Mouse (Mus musculus) ES-Bruce4 (cell line): Measurements from ENCODE around the gene Ccdc162. TPM values are rescaled to one million over a fixed set of nuclear protein-coding genes. Genes with fewer than 3 reads are reported as not detected.
A peak's percentile ranks its signal among the peaks of the same experiment; 100 is the strongest.

Experiments
- H3K27ac ChIP-seq: 2 replicates; pipeline ENCODE4 v1.5.1; 2012; ENCODE audit warnings: low read length, inconsistent platforms; ENCODE audit not compliant: insufficient read depth
- H3K27me3 ChIP-seq: 2 replicates; pipeline ENCODE4 v1.6.1; 2012; ENCODE audit warnings: mild to moderate bottlenecking, low read length, inconsistent platforms; ENCODE audit not compliant: control insufficient read depth, poor library complexity, insufficient read depth, severe bottlenecking
- H3K36me3 ChIP-seq: 2 replicates; pipeline ENCODE4 v1.6.1; 2012; ENCODE audit warnings: inconsistent platforms, mild to moderate bottlenecking, low read length, moderate library complexity; ENCODE audit not compliant: control insufficient read depth, poor library complexity, insufficient read depth, severe bottlenecking
- H3K4me1 ChIP-seq: one replicate; pipeline ENCODE4 v1.8.1; 2011; ENCODE audit warnings: low read length; ENCODE audit not compliant: control insufficient read depth, insufficient read depth
- H3K4me3 ChIP-seq: 2 replicates; pipeline ENCODE4 v1.5.1; 2011; ENCODE audit warnings: low read depth, mild to moderate bottlenecking, low read length
- H3K9ac ChIP-seq: 2 replicates; pipeline ENCODE4 v1.6.1; 2012; ENCODE audit warnings: low read depth, mild to moderate bottlenecking, inconsistent platforms; ENCODE audit not compliant: poor library complexity, severe bottlenecking
- H3K9me3 ChIP-seq: replicated peaks from 2 replicates; pipeline ENCODE4 v1.6.1; 2012; ENCODE audit warnings: mild to moderate bottlenecking, low read length, inconsistent platforms; ENCODE audit not compliant: control insufficient read depth, poor library complexity, insufficient read depth, severe bottlenecking
- CTCF ChIP-seq: IDR thresholded peaks from one replicate; pipeline ENCODE4 v1.8.1; 2011; ENCODE audit warnings: low read depth, low read length
- EP300 ChIP-seq: IDR thresholded peaks from 2 replicates; pipeline ENCODE4 v1.6.1; 2011; ENCODE audit warnings: low read depth, low read length; ENCODE audit not compliant: insufficient read depth
- POLR2A ChIP-seq: IDR thresholded peaks from one replicate; pipeline ENCODE4 v1.8.1; 2011; ENCODE audit warnings: low read length; ENCODE audit not compliant: insufficient read depth
- polyA plus RNA-seq: library from polyadenylated mRNA; stranded (reverse); fragments of >200 nt; gene quantifications from 2 replicates; pipeline ENCODE4 v1.2.4, GENCODE M21; 2011; ENCODE audit warnings: low read depth; ENCODE audit not compliant: missing spikeins, insufficient read depth, insufficient read length

The Ccdc162 gene
- polyA plus RNA-seq, 1 experiment = 3.5 TPM

GRCm38 (mm10) chr10:41568306-41568705 lies 148.1 kb downstream of the Ccdc162 start:
- Histone ChIP-seq H3K27me3 (no peaks in the 10 kb centered on the region), H3K27ac (no peak overlapping the region), H3K36me3 (no peaks in the 10 kb centered on the region), H3K4me3 (no peak overlapping the region), H3K9me3 (no peaks in the 10 kb centered on the region), H3K9ac (no peak overlapping the region), H3K4me1 (peaks cover 2% of the 10 kb centered on the region)
- TF ChIP-seq POLR2A (no peak), EP300 (no peak), CTCF (no peak)

GRCm38 (mm10) chr10:41565141-41565540 lies 151.3 kb downstream of the Ccdc162 start:
- Histone ChIP-seq H3K4me3 (no peak overlapping the region), H3K9me3 (no peaks in the 10 kb centered on the region), H3K36me3 (no peaks in the 10 kb centered on the region), H3K4me1 (peaks cover 2% of the 10 kb centered on the region), H3K9ac (peak overlapping the region; percentile 18; the same call in 1 of the 2 replicates), H3K27me3 (no peaks in the 10 kb centered on the region), H3K27ac (no peak overlapping the region)
- no peak for TF ChIP-seq CTCF
- peak; percentile 69; the same call in 1 of the 2 replicates for TF ChIP-seq EP300

GRCm38 (mm10) chr10:41561701-41562395 lies 154.6 kb downstream of the Ccdc162 start:
- Histone ChIP-seq H3K27ac (no peak overlapping the region), H3K9ac (no peak overlapping the region), H3K36me3 (no peaks in the 10 kb centered on the region), H3K4me1 (peaks cover 2% of the 10 kb centered on the region), H3K27me3 (no peaks in the 10 kb centered on the region), H3K4me3 (no peak overlapping the region), H3K9me3 (no peaks in the 10 kb centered on the region)
- no peak for TF ChIP-seq CTCF
- TF ChIP-seq POLR2A = no peak
- TF ChIP-seq EP300 = no peak

- no peak overlapping the region for H3K4me3 ChIP-seq
- no peaks in the 10 kb centered on the region for H3K4me1 ChIP-seq
- H3K9ac ChIP-seq = no peak overlapping the region
- H3K27ac ChIP-seq = no peak overlapping the region
- no peak for TF ChIP-seq CTCF
- TF ChIP-seq EP300 = no peak
- TF ChIP-seq POLR2A = no peak
- H3K36me3 ChIP-seq = no peaks in the 10 kb centered on the region
- no peaks in the 10 kb centered on the region for H3K27me3 ChIP-seq
- H3K9me3 ChIP-seq = no peaks in the 10 kb centered on the region
These were observed 158.0 kb downstream of the Ccdc162 start for GRCm38 (mm10) chr10:41558401-41558800.

- H3K4me3 ChIP-seq = no peak overlapping the region
- no peak overlapping the region for H3K9ac ChIP-seq
- no peaks in the 10 kb centered on the region for H3K36me3 ChIP-seq
- H3K27ac ChIP-seq = no peak overlapping the region
- H3K27me3 ChIP-seq = no peaks in the 10 kb centered on the region
- TF ChIP-seq POLR2A (no peak), EP300 (no peak)
- H3K9me3 ChIP-seq = no peaks in the 10 kb centered on the region
- H3K4me1 ChIP-seq = peaks cover 8% of the 10 kb centered on the region
These were observed 161.4 kb downstream of the Ccdc162 start for GRCm38 (mm10) chr10:41555081-41555480.

- Histone ChIP-seq H3K9ac (no peak overlapping the region), H3K27ac (no peak overlapping the region), H3K4me3 (no peak overlapping the region), H3K27me3 (no peaks in the 10 kb centered on the region), H3K36me3 (no peaks in the 10 kb centered on the region), H3K4me1 (peaks cover 8% of the 10 kb centered on the region), H3K9me3 (peaks cover 4% of the 10 kb centered on the region)
- TF ChIP-seq POLR2A = no peak
- TF ChIP-seq CTCF = no peak
- TF ChIP-seq EP300 = no peak
These were observed 162.7 kb downstream of the Ccdc162 start for GRCm38 (mm10) chr10:41553711-41554110.
